Mouse (Mus musculus) brain, embryonic 14.5 days (tissue): ENCODE data around the gene Notch2.

Experiments used
- CTCF ChIP-seq: fragments of 200-500 bp; IDR thresholded peaks from 2 replicates; pipeline ENCODE4 v1.5.1; 2012; ENCODE audit warnings: inconsistent platforms, mild to moderate bottlenecking, moderate library complexity, borderline replicate concordance; ENCODE audit not compliant: insufficient read depth, insufficient read length; ENCODE audit errors: extremely low read depth
- POLR2A ChIP-seq: fragments of 200-500 bp; IDR thresholded peaks from 2 replicates; pipeline ENCODE4 v1.6.1; 2012; ENCODE audit warnings: mild to moderate bottlenecking, inconsistent platforms, borderline replicate concordance; ENCODE audit not compliant: poor library complexity, insufficient read depth, insufficient read length, severe bottlenecking; ENCODE audit errors: extremely low read depth

- TF ChIP-seq CTCF (no peak), POLR2A (no peak)
Measured at GRCm38 (mm10) chr3:98063833-98064232, 50.5 kb downstream of the Notch2 start.
